Mouse (Mus musculus) gastrocnemius, postnatal 4 days (tissue): Measurements from ENCODE around the gene Hoxc6. TPM values are rescaled to one million over a fixed set of nuclear protein-coding genes. Genes with fewer than 3 reads are reported as not detected.

Experiments
- DNase-seq, 2 experiments: peaks; one replicate each; pipeline ENCODE4 v3.0.0; 2021 to 2022; ENCODE audit warnings: low spot score in 2 of 2, mixed read lengths in 2 of 2
- microRNA-seq: library from miRNA; unstranded; fragments of <30 nt; microRNA quantifications from one replicate; pipeline ENCODE4 v1.2.0, GENCODE M21; 2021
- total RNA-seq, 2 experiments: library from RNA; stranded (reverse); gene quantifications; 2 replicates each; pipeline ENCODE4 v1.2.3; 2021

Hoxc6 gene
- total RNA-seq, 2 experiments from 2014 or later, result 12.7 to 12.8 TPM

- DNase-seq, result no peak
These were observed 36.9 kb downstream of the Hoxc6 start for GRCm38 (mm10) chr15:103034807-103035547.

DNA sequence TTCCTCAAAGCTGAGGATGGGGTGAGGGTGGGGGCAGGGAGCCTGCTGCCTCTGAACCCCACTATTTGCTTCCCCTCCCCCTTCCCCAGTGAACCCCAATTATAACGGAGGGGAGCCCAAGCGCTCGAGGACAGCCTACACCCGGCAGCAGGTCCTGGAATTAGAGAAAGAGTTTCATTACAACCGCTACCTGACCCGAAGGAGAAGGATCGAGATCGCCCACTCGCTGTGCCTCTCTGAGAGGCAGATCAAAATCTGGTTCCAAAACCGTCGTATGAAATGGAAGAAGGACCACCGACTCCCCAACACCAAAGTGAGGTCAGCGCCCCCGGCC lies 37.5 kb downstream of the Hoxc6 start:
- no peak for DNase-seq

DNA sequence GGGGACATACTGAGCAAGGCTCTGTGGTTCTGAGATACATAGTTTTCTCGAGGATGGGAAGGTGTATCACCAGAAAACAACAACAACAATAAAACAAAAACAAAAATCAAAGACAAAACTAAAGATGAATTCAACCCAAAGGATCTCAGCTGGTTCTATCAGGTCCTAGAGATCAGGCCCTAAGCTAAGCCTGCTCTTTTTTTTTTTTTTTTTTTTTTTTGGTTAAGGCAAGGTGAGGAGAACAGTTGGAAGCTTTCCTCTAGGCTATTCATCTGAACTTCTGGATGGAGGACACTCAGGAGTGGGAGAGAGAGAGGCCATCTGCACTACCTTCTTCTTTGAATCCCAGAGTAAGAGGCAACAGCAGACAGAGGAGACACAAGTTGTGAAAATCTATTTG lies 39.5 kb downstream of the Hoxc6 start:
- DNase-seq, result no peak

GRCm38 (mm10) chr15:103038701-103039480 lies 40.8 kb downstream of the Hoxc6 start:
- no peak for DNase-seq

DNA sequence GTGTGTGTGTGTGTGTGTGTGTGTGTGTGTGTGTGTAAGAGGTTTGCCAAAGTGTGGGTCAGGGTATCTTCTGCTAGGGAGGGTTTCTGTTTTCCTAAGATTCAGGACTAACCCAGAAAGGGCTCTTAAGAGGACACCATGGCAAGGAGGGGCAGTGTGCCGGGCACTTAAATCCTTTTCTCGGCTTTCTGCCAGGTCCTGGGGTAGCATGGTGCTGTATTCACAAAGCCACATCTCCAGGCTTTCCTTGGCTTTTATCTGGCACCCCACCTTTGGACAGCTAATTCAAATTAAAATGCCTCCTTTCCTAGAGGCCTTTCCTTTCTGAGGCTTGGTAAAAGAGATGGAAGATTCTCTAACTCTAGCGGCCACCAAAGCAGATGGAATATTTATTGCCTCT lies 41.6 kb downstream of the Hoxc6 start:
- DNase-seq, result no peak

GRCm38 (mm10) chr15:103040601-103041000 lies 42.5 kb downstream of the Hoxc6 start:
- no peak for DNase-seq

GRCm38 (mm10) chr15:103041613-103042012 lies 43.6 kb downstream of the Hoxc6 start:
- DNase-seq, result no peak

- no peak for DNase-seq
These were observed 44.2 kb downstream of the Hoxc6 start for GRCm38 (mm10) chr15:103042209-103042608.

DNA sequence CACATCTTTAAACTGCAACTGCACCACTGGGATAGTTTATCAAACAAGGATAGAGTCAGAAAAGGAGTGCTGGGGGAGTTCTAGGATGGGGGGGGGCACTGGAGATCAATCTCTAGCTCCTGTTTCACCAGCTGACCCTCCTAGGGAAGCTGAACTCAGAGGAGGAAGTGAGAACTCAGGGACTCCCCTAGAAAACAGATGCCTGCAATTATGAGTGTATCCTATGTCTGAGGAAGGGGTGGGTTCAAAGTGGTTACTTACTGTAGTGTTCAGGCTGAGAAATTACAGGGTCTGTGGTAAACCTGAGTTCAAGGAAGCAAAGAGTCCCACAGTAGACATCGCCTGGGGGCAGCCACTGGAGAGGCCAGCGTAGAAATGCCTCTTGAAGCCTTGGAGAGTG lies 53.6 kb downstream of the Hoxc6 start:
- no peak for DNase-seq

GRCm38 (mm10) chr15:103053210-103053609 lies 55.2 kb downstream of the Hoxc6 start:
- DNase-seq, result no peak

DNA sequence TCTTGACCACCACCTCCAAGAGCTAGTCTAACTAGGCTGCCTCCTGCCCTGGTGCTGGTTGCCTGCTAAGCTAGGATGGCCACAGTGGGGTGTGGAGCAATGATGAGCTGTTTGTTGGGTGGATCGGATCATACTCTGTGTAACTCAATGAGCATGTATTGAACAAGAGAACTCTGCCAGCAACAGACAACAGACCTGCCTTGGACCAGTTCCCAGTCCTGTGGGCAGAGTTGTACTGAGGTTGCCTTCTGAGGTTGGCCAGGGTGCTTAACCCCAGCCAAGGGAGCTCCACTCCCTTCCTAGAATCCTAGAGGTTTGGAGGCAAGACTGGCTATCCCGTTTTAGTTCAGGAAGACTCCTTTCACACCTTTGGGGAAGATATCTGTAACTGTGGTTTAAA lies 58.3 kb downstream of the Hoxc6 start:
- no peak for DNase-seq

- DNase-seq, result no peak
These were observed 60.7 kb downstream of the Hoxc6 start for GRCm38 (mm10) chr15:103058715-103059114.

DNA sequence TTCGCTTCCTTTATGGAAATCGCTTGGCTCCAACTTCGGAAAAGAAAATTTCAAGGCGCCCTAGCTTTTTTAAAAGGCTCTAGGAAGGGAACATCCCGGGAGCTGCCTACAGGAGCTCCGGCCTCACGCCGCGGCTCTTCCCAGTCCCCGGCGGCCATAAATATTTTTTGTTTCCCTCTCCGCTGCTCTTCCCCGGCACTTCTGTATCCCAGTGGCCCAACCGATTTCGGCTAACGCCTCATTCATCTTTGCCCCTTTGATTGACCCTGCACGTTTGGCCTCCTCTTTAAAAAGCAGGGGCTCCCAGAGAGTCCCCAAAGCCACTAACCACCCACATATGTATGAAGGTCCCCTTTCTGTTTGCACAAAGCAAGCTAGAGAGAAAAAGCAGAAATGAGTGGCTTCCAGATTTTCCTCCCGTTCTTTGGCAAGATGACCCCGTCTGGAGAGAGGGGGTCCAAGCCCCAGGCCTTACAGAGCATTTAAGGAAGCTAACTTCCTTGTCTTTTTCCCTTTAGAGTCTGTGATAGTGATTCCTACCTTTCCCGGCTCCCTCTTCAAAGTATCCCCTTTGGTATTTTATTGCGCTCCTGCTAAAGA lies 61.4 kb downstream of the Hoxc6 start:
- no peak for DNase-seq

DNA sequence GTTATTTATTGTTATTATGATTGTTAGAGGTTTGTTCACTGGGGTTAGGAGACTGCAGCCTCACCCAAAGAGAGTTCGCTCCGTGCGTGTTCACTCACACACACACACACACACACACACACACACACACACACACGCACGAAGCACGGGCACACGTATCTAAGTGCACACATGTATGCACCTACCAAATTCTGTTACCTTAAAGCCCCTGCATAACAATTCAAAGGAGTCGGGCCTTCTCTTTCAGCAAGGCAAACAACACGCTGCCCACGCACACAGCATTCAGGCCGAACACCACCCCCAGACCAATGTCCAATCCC lies 61.9 kb downstream of the Hoxc6 start:
- no peak for DNase-seq

GRCm38 (mm10) chr15:103060341-103061130 lies 62.5 kb downstream of the Hoxc6 start:
- DNase-seq, result no peak

- peak in 1 of 2 experiments; percentile 28 for DNase-seq
These were observed 63.2 kb downstream of the Hoxc6 start for GRCm38 (mm10) chr15:103061131-103061825.

Small RNAs within 50 kb of the gene (microRNA-seq; reads per million reads assigned to microRNA genes)
- gene Mir196a-2, result 1,027 reads per million, percentile 77 among the genes with 10 or more reads in this experiment
- 514 reads per million, percentile 68 among the genes with 10 or more reads in this experiment for gene Mir615

Other genes with a start within 250 kb of the Hoxc6 start
- not detected for gene Hoxc13, start 77.2 kb upstream of the Hoxc6 start, total RNA-seq
- gene Hoxc12, start 61.5 kb upstream of the Hoxc6 start, total RNA-seq, result not detected
- gene Hoxc11, start 43.8 kb upstream of the Hoxc6 start, total RNA-seq, result 10 to 100 TPM; 11.0 to 12.0 TPM
- 10 to 100 TPM; 45.2 to 46.4 TPM for gene Hoxc10, start 31.5 kb upstream of the Hoxc6 start, total RNA-seq
- 1 to 10 TPM; 4.1 to 5.0 TPM for gene Hoxc5, start 30.8 kb upstream of the Hoxc6 start, total RNA-seq
- 1 to 10 TPM; 8.4 to 8.6 TPM for gene Hoxc9, start 21.8 kb upstream of the Hoxc6 start, total RNA-seq
- 1 to 10 TPM; 3.2 to 3.3 TPM for gene Hoxc8, start 7.7 kb upstream of the Hoxc6 start, total RNA-seq
- 1 to 10 TPM; 6.9 to 8.2 TPM for gene Hoxc4, start 20.7 kb downstream of the Hoxc6 start, total RNA-seq
- 10 to 100 TPM; 13.9 to 15.4 TPM for gene Smug1, start 168.8 kb downstream of the Hoxc6 start, total RNA-seq
- 100 to 1,000 TPM in 1 of 2 experiments, 10 to 100 TPM in 1; 97.9 to 100 TPM for gene Cbx5, start 241.6 kb downstream of the Hoxc6 start, total RNA-seq
- gene Hnrnpa1, start 242.2 kb downstream of the Hoxc6 start, total RNA-seq, result 100 to 1,000 TPM; 295 to 303 TPM